Mouse (Mus musculus) CH12.LX (cell line): Measurements from ENCODE around the gene Pde6d. TPM values are rescaled to one million over a fixed set of nuclear protein-coding genes. Genes with fewer than 3 reads are reported as not detected.

Experiments used
- DNase-seq: peaks from one replicate; pipeline ENCODE4 v3.0.0-alpha.2; 2013; ENCODE audit errors: extremely low read depth
- H3K27ac ChIP-seq: 2 replicates; pipeline ENCODE4 v1.5.1; 2012; ENCODE audit warnings: low read depth, mild to moderate bottlenecking, control low read depth, moderate library complexity; ENCODE audit not compliant: insufficient read depth
- H3K27me3 ChIP-seq: replicated peaks from 2 replicates; pipeline ENCODE3; 2012; ENCODE audit warnings: inconsistent platforms
- H3K36me3 ChIP-seq, 2 experiments: replicated peaks in 1 of 2; 2 replicates each; pipeline versions ENCODE3 to v1.6.1; 2012; ENCODE audit warnings: inconsistent platforms in 1 of 2, low read length in 1 of 2, mild to moderate bottlenecking in 1 of 2, mixed read lengths in 1 of 2, moderate library complexity in 1 of 2; ENCODE audit not compliant: control insufficient read depth in 1 of 2, insufficient read depth in 1 of 2
- H3K4me1 ChIP-seq, 2 experiments: 2 replicates each; pipeline ENCODE4 v1.6.1; 2012; ENCODE audit warnings: inconsistent platforms in 1 of 2, moderate library complexity in 1 of 2; ENCODE audit not compliant: insufficient read depth in 2 of 2, control insufficient read depth in 1 of 2
- H3K4me2 ChIP-seq: 2 replicates; pipeline ENCODE4 v1.6.1; 2012; ENCODE audit warnings: low read depth, mild to moderate bottlenecking, control low read depth; ENCODE audit not compliant: poor library complexity, insufficient read depth, severe bottlenecking
- H3K4me3 ChIP-seq, 3 experiments: fragments of 150-350 bp in 1 of 3; sonication (generic) in 1 of 3; replicated peaks in 1 of 3; 2 replicates each; pipeline versions ENCODE3 to v1.5.1; 2011 to 2012; ENCODE audit warnings: low read depth in 2 of 3, low read length in 2 of 3, mild to moderate bottlenecking in 2 of 3, moderate library complexity in 2 of 3, control low read depth in 1 of 3, improper control_type of control experiment in 1 of 3, inconsistent platforms in 1 of 3, mixed read lengths in 1 of 3; ENCODE audit not compliant: poor library complexity in 1 of 3
- H3K79me2 ChIP-seq: replicated peaks from 2 replicates; pipeline ENCODE4 v1.6.1; 2012; ENCODE audit warnings: mild to moderate bottlenecking, moderate library complexity; ENCODE audit not compliant: control insufficient read depth, poor library complexity, insufficient read depth, severe bottlenecking; ENCODE audit errors: extremely low read depth
- H3K9ac ChIP-seq: 2 replicates; pipeline ENCODE4 v1.6.1; 2012; ENCODE audit warnings: low read depth, mild to moderate bottlenecking, control low read depth, moderate library complexity; ENCODE audit not compliant: insufficient read depth
- H3K9me3 ChIP-seq: replicated peaks from 2 replicates; pipeline ENCODE3; 2012; ENCODE audit warnings: low read length, inconsistent platforms, mixed read lengths
- CTCF ChIP-seq, 2 experiments: IDR thresholded peaks in 1 of 2; conservative IDR thresholded peaks in 1 of 2; 2 replicates each; pipeline ENCODE4 v1.5.1; 2011 to 2012; ENCODE audit warnings: low read depth in 2 of 2, low read length in 2 of 2, improper control_type of control experiment in 1 of 2, inconsistent platforms in 1 of 2, mild to moderate bottlenecking in 1 of 2, moderate library complexity in 1 of 2
- ELF1 ChIP-seq: IDR thresholded peaks from 2 replicates; pipeline ENCODE4 v1.6.1; 2014; ENCODE audit warnings: low read depth, mild to moderate bottlenecking, inconsistent platforms, low read length, improper control_type of control experiment
- EP300 ChIP-seq: IDR thresholded peaks from 2 replicates; pipeline ENCODE4 v1.6.1; 2011; ENCODE audit warnings: low read length, improper control_type of control experiment
- JUND ChIP-seq: conservative IDR thresholded peaks from 2 replicates; pipeline ENCODE4 v1.6.1; 2011; ENCODE audit warnings: low read depth, low read length, improper control_type of control experiment
- MAFK ChIP-seq: IDR thresholded peaks from 2 replicates; pipeline ENCODE4 v1.6.1; 2011; ENCODE audit warnings: low read length, improper control_type of control experiment; ENCODE audit not compliant: insufficient replicate concordance
- MAX ChIP-seq: IDR thresholded peaks from 2 replicates; pipeline ENCODE4 v1.6.1; 2011; ENCODE audit warnings: low read length, improper control_type of control experiment
- MAZ ChIP-seq: IDR thresholded peaks from 2 replicates; pipeline ENCODE4 v1.6.1; 2012; ENCODE audit warnings: low read depth, mild to moderate bottlenecking, inconsistent platforms, low read length, improper control_type of control experiment, moderate library complexity
- MEF2A ChIP-seq: IDR thresholded peaks from 2 replicates; pipeline ENCODE4 v1.6.1; 2014; ENCODE audit warnings: low read depth, mild to moderate bottlenecking, inconsistent platforms, low read length, improper control_type of control experiment, borderline replicate concordance
- PAX5 ChIP-seq: IDR thresholded peaks from 2 replicates; pipeline ENCODE4 v1.6.1; 2012; ENCODE audit warnings: low read length, inconsistent platforms, mixed read lengths
- RAD21 ChIP-seq: IDR thresholded peaks from 2 replicates; pipeline ENCODE4 v1.6.1; 2011; ENCODE audit warnings: low read depth, mild to moderate bottlenecking, low read length, improper control_type of control experiment, moderate library complexity
- RCOR1 ChIP-seq: conservative IDR thresholded peaks from 2 replicates; pipeline ENCODE4 v1.6.1; 2012; ENCODE audit warnings: low read depth, mild to moderate bottlenecking, inconsistent platforms, low read length, improper control_type of control experiment
- SMC3 ChIP-seq: IDR thresholded peaks from 2 replicates; pipeline ENCODE4 v1.6.1; 2011; ENCODE audit warnings: low read depth, low read length, improper control_type of control experiment
- TBP ChIP-seq: conservative IDR thresholded peaks from 2 replicates; pipeline ENCODE4 v1.6.1; 2011; ENCODE audit warnings: low read depth, low read length, improper control_type of control experiment
- USF1 ChIP-seq: IDR thresholded peaks from 2 replicates; pipeline ENCODE4 v1.6.1; 2014; ENCODE audit warnings: low read depth, mild to moderate bottlenecking, inconsistent platforms, low read length, improper control_type of control experiment
- dilution Hi-C: fragments of 300-500 bp; cut with MboI; formaldehyde crosslinking; loops from 2 replicates; pipeline ENCODE4 v1.14.3; 2020; ENCODE audit warnings: low sequenced_read_pairs; ENCODE audit not compliant: extremely low pct_unique_long_range_greater_than_20kb, extremely low pct_ligation_motif_present
- in situ Hi-C: fragments of 300-500 bp; cut with MboI; formaldehyde crosslinking; loops from 3 replicates; pipeline ENCODE4 v1.14.3; 2019; ENCODE audit warnings: low sequenced_read_pairs, low pct_ligation_motif_present, low pct_unique_long_range_greater_than_20kb, mixed read lengths
- polyA plus RNA-seq: library from polyadenylated mRNA; unstranded; fragments of >175 nt; gene quantifications from 2 replicates; pipeline ENCODE4 v1.2.1, GENCODE M21; 2012; ENCODE audit warnings: low read depth; ENCODE audit not compliant: insufficient read length
- total RNA-seq, 2 experiments: library from RNA; depleted of rRNA; stranded (reverse); fragments of 300-350 nt in 1 of 2; fragments of >200 nt in 1 of 2; gene quantifications; 2 replicates each; pipeline ENCODE4 v1.2.3; 2012 to 2014

Pde6d gene
- total and polyA plus RNA-seq, 3 experiments: 7.1 to 23.2 (median 20.8) TPM

- TF ChIP-seq MAFK (no peak), MAX (peak; percentile 78), TBP (no peak), PAX5 (no peak), USF1 (no peak), RCOR1 (0 out of 2 replicates have a peak, but pooled peaks have one; percentile 71)
Measured at GRCm38 (mm10) chr1:86522286-86522871, 60.0 kb downstream of the Pde6d start (continued).

- dilution Hi-C loops: no loop called here
Measured at GRCm38 (mm10) chr1:86520361-86520760, 62.1 kb downstream of the Pde6d start.

GRCm38 (mm10) chr1:86517076-86517475 is 65.4 kb downstream of the Pde6d start:
- no peaks in the 10 kb centered on the region for H3K9me3 ChIP-seq
- H3K27ac ChIP-seq: peak overlapping the region; percentile 25; the same call in 1 of the 2 replicates
- no peak for TF ChIP-seq MEF2A
- TF ChIP-seq MAX: no peak
- no peak overlapping the region for H3K4me2 ChIP-seq
- dilution Hi-C loops: no loop called here
- no peaks in the 10 kb centered on the region for H3K79me2 ChIP-seq
- H3K4me3 ChIP-seq: peak overlapping the region in 1 of 3 experiments; percentile 19
- H3K27me3 ChIP-seq: no peaks in the 10 kb centered on the region
- no peak overlapping the region for H3K9ac ChIP-seq
- no peak for DNase-seq
- H3K36me3 ChIP-seq: peaks cover 0 to 20% of the 10 kb centered on the region in 2 experiments
- in situ Hi-C loops: no loop called here
- peaks cover 42 to 80% of the 10 kb centered on the region in 2 experiments for H3K4me1 ChIP-seq

More at GRCm38 (mm10) chr1:86520361-86520760, 62.1 kb downstream of the Pde6d start:
- no peaks in the 10 kb centered on the region for H3K9me3 ChIP-seq
- no peak overlapping the region for H3K4me3 ChIP-seq
- H3K27me3 ChIP-seq: no peaks in the 10 kb centered on the region
- in situ Hi-C loops: no loop called here
- H3K4me2 ChIP-seq: no peak overlapping the region
- DNase-seq: no peak
- no peak overlapping the region for H3K9ac ChIP-seq
- H3K27ac ChIP-seq: no peak overlapping the region
- H3K36me3 ChIP-seq: peaks cover 0 to 20% of the 10 kb centered on the region in 2 experiments
- H3K4me1 ChIP-seq: peaks cover 35 to 82% of the 10 kb centered on the region in 2 experiments
- no peaks in the 10 kb centered on the region for H3K79me2 ChIP-seq
- no peak for TF ChIP-seq EP300
- TF ChIP-seq CTCF (conservative IDR thresholded peaks at IDR 0.05 in 1 of 2, IDR thresholded peaks at IDR 0.05 in 1 of 2; ENCODE audit: low read depth in 2 of 2, low read length in 2 of 2): peak; percentile 25 to 65; a peak in 3 of 4 replicates
- no peak for TF ChIP-seq ELF1
- TF ChIP-seq MAZ: no peak
- TF ChIP-seq RAD21: peak; percentile 49
- peak; percentile 63 for TF ChIP-seq SMC3
- no peak for TF ChIP-seq JUND
- no peak for TF ChIP-seq MAFK
